Mouse (Mus musculus) midbrain, embryonic 14.5 days (tissue): Measurements from ENCODE around the gene Cacna1e. TPM values are rescaled to one million over a fixed set of nuclear protein-coding genes. Genes with fewer than 3 reads are reported as not detected.

Experiments
- ATAC-seq: fragments of 200-750 bp; cut with Nextera tagmentation; 2 replicates; pipeline ENCODE4 v1.8.0; 2017; ENCODE audit warnings: moderate number of reproducible peaks, moderate library complexity; ENCODE audit not compliant: low FRiP score, low TSS enrichment
- DNase-seq: peaks from one replicate; pipeline ENCODE4 v3.0.0-alpha.2; 2015
- H3K27ac ChIP-seq: fragments of 300-500 bp; sonication (generic); replicated peaks from 2 replicates; pipeline ENCODE4 v1.5.1; 2014; ENCODE audit warnings: mild to moderate bottlenecking, low read depth, low read length, moderate library complexity
- H3K27me3 ChIP-seq: fragments of 300-500 bp; sonication (generic); 2 replicates; pipeline ENCODE4 v1.6.1; 2014; ENCODE audit warnings: low read length, control low read depth, mixed read lengths; ENCODE audit not compliant: control insufficient read depth, insufficient read depth
- H3K36me3 ChIP-seq: fragments of 300-500 bp; sonication (generic); 2 replicates; pipeline ENCODE4 v1.6.1; 2014; ENCODE audit warnings: low read length, control low read depth; ENCODE audit not compliant: control insufficient read depth, insufficient read depth
- H3K4me1 ChIP-seq: fragments of 300-500 bp; sonication (generic); 2 replicates; pipeline ENCODE4 v1.6.1; 2014; ENCODE audit warnings: mild to moderate bottlenecking, antibody characterized with exemption, low read length, control low read depth; ENCODE audit not compliant: control insufficient read depth, insufficient read depth
- H3K4me2 ChIP-seq: fragments of 300-500 bp; sonication (generic); 2 replicates; pipeline ENCODE4 v1.6.1; 2014; ENCODE audit warnings: mild to moderate bottlenecking, low read length, moderate library complexity
- H3K4me3 ChIP-seq: fragments of 300-500 bp; sonication (generic); replicated peaks from 2 replicates; pipeline ENCODE4 v1.5.1; 2014; ENCODE audit warnings: low read depth, low read length
- H3K9ac ChIP-seq: fragments of 300-500 bp; sonication (generic); replicated peaks from 2 replicates; pipeline ENCODE4 v1.6.1; 2014; ENCODE audit warnings: mild to moderate bottlenecking, low read length, moderate library complexity
- H3K9me3 ChIP-seq: fragments of 300-500 bp; sonication (generic); 2 replicates; pipeline ENCODE4 v1.6.1; 2016; ENCODE audit warnings: low read length, control low read depth, mixed read lengths; ENCODE audit not compliant: control insufficient read depth
- WGBS: fragments of 180-500 bp; shearing (Covaris S2); extraction: QIAGEN DNeasy Blood & Tissue Kit; methylation state at CpG from one replicate; pipeline ENCODE4 v1.1.7; 2014; 5-methylcytosine and 5-hydroxymethylcytosine counted together
- polyA plus RNA-seq: library from polyadenylated mRNA; unstranded; fragments of >200 nt; fragmentation: Nextera tagmentation; extraction: Ambion mirVana; gene quantifications from 2 replicates; pipeline ENCODE4 v1.2.1, GENCODE M21; 2014

The Cacna1e gene
- polyA plus RNA-seq, 1 experiment from 2014 or later: 16.8 TPM

GRCm38 (mm10) chr1:154799257-154799656 lies 85.0 kb downstream of the Cacna1e start:
- Histone ChIP-seq H3K27me3 (no peaks in the 10 kb centered on the region; the same call in 1 of the 2 replicates), H3K27ac (no peak overlapping the region), H3K4me1 (no peaks in the 10 kb centered on the region), H3K4me3 (no peak overlapping the region), H3K9ac (no peak overlapping the region), H3K36me3 (no peaks in the 10 kb centered on the region), H3K4me2 (no peak overlapping the region), H3K9me3 (0 out of 2 replicates have a peak, but pooled peaks cover 3% of the 10 kb centered on the region)
- ATAC-seq (no peak), DNase-seq (no peak)
- WGBS: 81% methylated on average over 31 of the region's 31 CpGs

GRCm38 (mm10) chr1:154798771-154799170 lies 85.5 kb downstream of the Cacna1e start:
- no peak overlapping the region for H3K4me2 ChIP-seq
- H3K9me3 ChIP-seq: 0 out of 2 replicates have a peak, but pooled peaks cover 3% of the 10 kb centered on the region
- 80% methylated on average over 2 of the region's 2 CpGs for WGBS
- DNase-seq (no peak), ATAC-seq (no peak)
- no peak overlapping the region for H3K9ac ChIP-seq
- no peaks in the 10 kb centered on the region for H3K4me1 ChIP-seq
- no peaks in the 10 kb centered on the region for H3K36me3 ChIP-seq
- H3K27ac ChIP-seq: no peak overlapping the region
- H3K4me3 ChIP-seq: no peak overlapping the region
- no peaks in the 10 kb centered on the region; the same call in 1 of the 2 replicates for H3K27me3 ChIP-seq

- WGBS: 57% methylated on average over 2 of the region's 2 CpGs
Measured at GRCm38 (mm10) chr1:154796685-154797084, 87.6 kb downstream of the Cacna1e start.

GRCm38 (mm10) chr1:154794518-154794951 lies 89.8 kb downstream of the Cacna1e start:
- WGBS: 93% methylated on average over 8 of the region's 8 CpGs
- H3K27ac ChIP-seq: no peak overlapping the region
- no peak overlapping the region for H3K9ac ChIP-seq
- H3K27me3 ChIP-seq: no peaks in the 10 kb centered on the region; the same call in 1 of the 2 replicates
- DNase-seq (no peak), ATAC-seq (no peak)
- no peak overlapping the region for H3K4me2 ChIP-seq
- H3K4me3 ChIP-seq: no peak overlapping the region
- H3K9me3 ChIP-seq: no peaks in the 10 kb centered on the region
- H3K4me1 ChIP-seq: 0 out of 2 replicates have a peak, but pooled peaks cover 3% of the 10 kb centered on the region
- no peaks in the 10 kb centered on the region for H3K36me3 ChIP-seq

More at GRCm38 (mm10) chr1:154796685-154797084, 87.6 kb downstream of the Cacna1e start:
- Histone ChIP-seq H3K36me3 (no peaks in the 10 kb centered on the region), H3K27ac (no peak overlapping the region), H3K9ac (no peak overlapping the region), H3K4me1 (no peaks in the 10 kb centered on the region), H3K4me3 (no peak overlapping the region), H3K4me2 (no peak overlapping the region), H3K27me3 (no peaks in the 10 kb centered on the region; the same call in 1 of the 2 replicates), H3K9me3 (0 out of 2 replicates have a peak, but pooled peaks cover 3% of the 10 kb centered on the region)
- DNase-seq (peak; percentile 61), ATAC-seq (no peak)

GRCm38 (mm10) chr1:154791544-154792174 lies 92.6 kb downstream of the Cacna1e start:
- Histone ChIP-seq H3K4me3 (no peak overlapping the region), H3K27ac (0 out of 2 replicates have a peak overlapping the region, but pooled peaks have one; percentile 20), H3K4me2 (no peak overlapping the region), H3K9me3 (no peaks in the 10 kb centered on the region), H3K36me3 (no peaks in the 10 kb centered on the region), H3K9ac (no peak overlapping the region), H3K4me1 (0 out of 2 replicates have a peak, but pooled peaks cover 3% of the 10 kb centered on the region), H3K27me3 (no peaks in the 10 kb centered on the region)
- no peak for ATAC-seq
- WGBS: 71% methylated on average over 13 of the region's 13 CpGs
- peak; percentile 38 for DNase-seq

GRCm38 (mm10) chr1:154788491-154788890 lies 95.8 kb downstream of the Cacna1e start:
- Histone ChIP-seq H3K4me2 (no peak overlapping the region), H3K36me3 (no peaks in the 10 kb centered on the region), H3K27ac (no peak overlapping the region), H3K27me3 (no peaks in the 10 kb centered on the region), H3K9me3 (no peaks in the 10 kb centered on the region), H3K4me1 (0 out of 2 replicates have a peak, but pooled peaks cover 5% of the 10 kb centered on the region), H3K4me3 (no peak overlapping the region), H3K9ac (0 out of 2 replicates have a peak overlapping the region, but pooled peaks have one; percentile 20)
- DNase-seq (no peak), ATAC-seq (peak; percentile 39; the same call in 1 of the 2 replicates)
- 79% methylated on average over 4 of the region's 4 CpGs for WGBS

- WGBS: 5% methylated on average over 5 of the region's 5 CpGs
- ATAC-seq: peak; percentile 47; the same call in 1 of the 2 replicates
- H3K27me3 ChIP-seq: no peaks in the 10 kb centered on the region
Measured at GRCm38 (mm10) chr1:154788069-154788468, 96.2 kb downstream of the Cacna1e start.

GRCm38 (mm10) chr1:154787418-154787817 lies 96.9 kb downstream of the Cacna1e start:
- Histone ChIP-seq H3K9me3 (no peaks in the 10 kb centered on the region), H3K4me2 (no peak overlapping the region), H3K9ac (no peak overlapping the region), H3K27ac (no peak overlapping the region), H3K27me3 (no peaks in the 10 kb centered on the region), H3K4me3 (no peak overlapping the region), H3K4me1 (0 out of 2 replicates have a peak, but pooled peaks cover 5% of the 10 kb centered on the region), H3K36me3 (no peaks in the 10 kb centered on the region)
- no peak for DNase-seq
- no peak for ATAC-seq
- WGBS: 66% methylated on average over 5 of the region's 5 CpGs

More at GRCm38 (mm10) chr1:154788069-154788468, 96.2 kb downstream of the Cacna1e start:
- H3K27ac ChIP-seq: no peak overlapping the region
- no peaks in the 10 kb centered on the region for H3K9me3 ChIP-seq
- H3K36me3 ChIP-seq: no peaks in the 10 kb centered on the region
- no peak overlapping the region for H3K4me2 ChIP-seq
- 0 out of 2 replicates have a peak, but pooled peaks cover 5% of the 10 kb centered on the region for H3K4me1 ChIP-seq
- H3K4me3 ChIP-seq: no peak overlapping the region
- DNase-seq: peak; percentile 95
- H3K9ac ChIP-seq: no peak overlapping the region
